Mouse (Mus musculus): Measurements from ENCODE around the gene Chaf1b. TPM values are rescaled to one million over a fixed set of nuclear protein-coding genes. Genes with fewer than 3 reads are reported as not detected.

Gene Chaf1b
- total RNA-seq, 2 experiments from 2014 or later: 79.5 to 80.8 TPM

- ATAC-seq (replicated peaks; ENCODE audit: low FRiP score, low TSS enrichment, poor library complexity, severe bottlenecking): no peak
Observed at GRCm38 (mm10) chr16:93939961-93940360, 56.3 kb downstream of the Chaf1b start.

DNA sequence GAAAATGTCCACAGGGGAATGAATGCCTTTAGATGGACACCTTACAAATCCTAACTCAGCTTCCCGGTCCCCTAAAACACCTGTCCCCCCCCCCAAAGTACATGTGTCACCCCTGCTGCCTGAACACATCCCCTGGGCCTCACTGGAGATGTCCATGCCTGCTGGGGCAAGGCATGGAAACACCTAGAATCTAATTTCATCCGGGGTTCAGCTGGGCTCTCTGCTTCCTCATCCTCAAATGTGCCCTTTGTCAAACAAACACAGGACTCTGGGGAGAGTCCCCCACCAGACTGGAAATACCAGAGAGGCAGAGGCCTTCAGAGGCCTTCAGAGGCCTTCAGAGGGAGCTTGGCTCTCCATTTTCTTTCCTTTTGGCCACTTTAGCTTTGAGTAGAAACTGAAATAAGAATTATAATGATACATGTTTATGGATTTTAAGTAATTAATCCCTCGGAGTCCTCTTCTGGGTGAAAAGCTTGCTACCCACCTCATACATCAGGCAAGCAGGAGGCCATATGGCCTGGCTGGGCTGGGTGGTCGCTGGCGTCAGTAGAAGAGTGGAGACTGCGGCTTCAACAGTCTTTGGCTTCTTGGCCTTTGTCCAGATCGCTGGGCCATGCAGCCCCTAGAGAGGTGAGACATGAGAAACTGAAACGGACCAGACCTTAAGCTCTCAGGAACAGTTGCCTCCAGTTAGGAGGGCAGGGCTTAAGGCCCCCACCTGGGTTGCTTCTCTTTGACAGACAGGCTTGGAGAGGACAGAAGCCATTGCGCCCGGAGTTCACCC is 58.3 kb downstream of the Chaf1b start:
- ATAC-seq (replicated peaks; ENCODE audit: low FRiP score, low TSS enrichment, poor library complexity, severe bottlenecking): no peak

GRCm38 (mm10) chr16:93942796-93943502 is 59.2 kb downstream of the Chaf1b start:
- no peak for ATAC-seq (replicated peaks; ENCODE audit: low FRiP score, low TSS enrichment, poor library complexity, severe bottlenecking)

DNA sequence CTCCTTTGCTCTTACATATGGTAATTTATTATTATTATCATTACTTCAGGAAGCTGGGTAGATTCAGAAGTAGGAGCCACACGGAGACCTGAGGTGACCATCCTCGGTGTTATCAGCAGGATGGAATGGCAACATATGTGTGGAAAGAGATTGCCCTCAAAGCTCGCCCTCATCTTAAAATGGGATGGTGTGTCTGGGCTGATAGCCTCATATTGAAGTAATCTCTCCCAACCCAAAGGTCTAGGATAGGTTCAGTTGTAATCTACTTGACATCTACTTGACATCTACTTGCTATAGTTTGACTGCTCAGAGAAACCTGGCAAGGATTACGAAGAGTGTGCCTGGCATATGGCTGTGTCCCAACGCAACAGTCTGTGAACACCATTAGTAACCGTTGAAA is 60.6 kb downstream of the Chaf1b start:
- ATAC-seq (replicated peaks; ENCODE audit: low FRiP score, low TSS enrichment, poor library complexity, severe bottlenecking): peak; percentile 83

- ATAC-seq (replicated peaks; ENCODE audit: low FRiP score, low TSS enrichment, poor library complexity, severe bottlenecking): no peak
Observed at GRCm38 (mm10) chr16:93947396-93947795, 63.7 kb downstream of the Chaf1b start.

Other genes starting within 250 kb of the Chaf1b start
- 1.5 TPM in 1 of 2 replicates, not detected in the other for gene Cbr3, start 200.7 kb upstream of the Chaf1b start, total RNA-seq (2014; fragmentation: Nextera tagmentation)
- not detected in 2 replicates for gene Cbr3, start 200.7 kb upstream of the Chaf1b start, total RNA-seq (2017)
- 38.8 and 63.3 TPM in 2 replicates for gene Dop1b, start 172.0 kb upstream of the Chaf1b start, total RNA-seq (2014; fragmentation: Nextera tagmentation)
- gene Dop1b, start 172.0 kb upstream of the Chaf1b start, total RNA-seq (2017): 9.1 and 17.6 TPM in 2 replicates
- gene Morc3, start 51.8 kb upstream of the Chaf1b start, total RNA-seq (2014; fragmentation: Nextera tagmentation): 59.5 and 86.0 TPM in 2 replicates
- 137 and 163 TPM in 2 replicates for gene Morc3, start 51.8 kb upstream of the Chaf1b start, total RNA-seq (2017)
- not detected in 2 replicates for gene Cldn14, start 124.9 kb downstream of the Chaf1b start, total RNA-seq (2014; fragmentation: Nextera tagmentation)
- gene Cldn14, start 124.9 kb downstream of the Chaf1b start, total RNA-seq (2017): not detected in 2 replicates
- gene Sim2, start 201.0 kb downstream of the Chaf1b start, total RNA-seq (2014; fragmentation: Nextera tagmentation): not detected in 2 replicates
- gene Sim2, start 201.0 kb downstream of the Chaf1b start, total RNA-seq (2017): not detected in 2 replicates